Mouse (Mus musculus): Measurements from ENCODE around the gene Klf2.

The Klf2 gene

DNA sequence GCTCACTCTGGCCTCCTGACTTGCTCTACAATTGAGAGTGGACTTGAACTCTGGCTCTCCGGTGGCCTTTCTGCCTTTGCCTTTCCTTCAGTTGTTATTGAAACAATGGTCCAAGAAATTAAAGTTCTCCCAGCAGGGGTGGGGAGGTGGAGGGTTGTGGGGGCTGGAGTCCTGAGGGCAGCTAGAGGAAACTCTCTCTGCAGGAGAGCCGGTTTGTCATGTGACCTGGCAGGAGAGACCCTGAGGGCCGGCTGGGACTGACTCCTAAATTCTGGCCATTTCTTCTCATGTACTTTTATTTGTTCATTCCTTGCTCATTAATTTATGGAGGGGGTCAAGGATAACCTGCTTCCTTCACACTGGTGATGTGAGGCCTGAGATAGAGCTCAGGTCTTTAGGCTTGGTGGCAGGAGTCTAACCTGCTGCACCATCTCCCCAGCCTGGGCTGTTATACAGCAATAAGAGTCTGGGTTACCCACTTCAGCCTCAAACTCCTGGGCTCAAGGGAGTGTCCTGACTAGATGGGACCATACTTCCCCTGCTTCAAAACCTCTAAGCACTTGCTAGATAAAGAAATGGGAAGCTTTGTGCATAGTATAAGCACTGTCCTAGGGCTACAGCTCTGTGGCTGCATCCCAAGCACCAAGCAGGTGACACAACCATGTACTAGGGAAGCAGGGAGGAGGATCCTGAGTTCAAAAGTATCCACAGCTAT is 14.8 kb downstream of the Klf2 start:
- DNase-seq (ENCODE audit: low spot score in 2 of 2): no peak

DNA sequence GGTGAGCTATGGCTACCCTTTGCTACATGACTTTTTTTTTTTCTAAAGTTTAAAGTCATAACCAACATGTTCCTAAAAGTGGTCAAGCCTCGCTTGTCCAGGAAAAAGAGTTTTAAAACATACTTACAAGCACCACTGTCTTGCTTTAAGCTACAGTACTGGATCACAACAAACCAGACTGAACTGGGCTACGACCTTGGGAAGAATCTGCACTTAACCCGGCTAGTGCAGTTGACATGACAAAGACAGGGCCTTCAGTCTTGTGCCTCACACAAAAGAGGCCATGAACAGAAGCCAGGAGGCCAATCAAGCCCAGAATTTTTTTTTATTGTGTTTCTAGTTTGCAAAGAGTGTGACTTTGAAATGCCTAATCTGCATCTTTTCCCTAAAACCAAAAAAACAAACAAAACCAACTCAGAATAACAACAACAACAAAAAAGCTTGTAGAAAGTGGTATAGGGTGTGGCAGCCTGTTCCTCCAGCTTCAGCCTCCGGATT is 15.4 kb downstream of the Klf2 start:
- no peak for DNase-seq (ENCODE audit: low spot score in 2 of 2)

DNA sequence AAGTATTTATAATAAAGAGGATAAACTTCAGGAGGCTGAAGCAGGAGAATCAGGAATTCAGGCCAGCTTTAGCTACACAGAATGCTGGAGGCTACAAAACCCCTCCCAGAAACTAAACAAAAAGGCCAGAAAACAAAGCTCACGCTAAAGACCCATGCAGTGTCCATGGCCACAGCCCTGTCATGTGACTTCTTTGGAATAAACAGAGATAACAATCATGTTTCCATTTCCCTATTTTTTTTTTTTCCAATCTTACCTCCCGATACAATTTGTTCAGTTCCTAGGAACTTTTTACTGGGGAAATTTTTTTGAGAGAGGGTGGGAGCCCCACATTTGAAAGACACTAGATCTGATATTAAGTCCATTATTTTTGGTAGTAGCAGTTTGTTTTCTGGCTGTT is 17.4 kb downstream of the Klf2 start:
- DNase-seq (ENCODE audit: low spot score in 2 of 2): no peak

DNA sequence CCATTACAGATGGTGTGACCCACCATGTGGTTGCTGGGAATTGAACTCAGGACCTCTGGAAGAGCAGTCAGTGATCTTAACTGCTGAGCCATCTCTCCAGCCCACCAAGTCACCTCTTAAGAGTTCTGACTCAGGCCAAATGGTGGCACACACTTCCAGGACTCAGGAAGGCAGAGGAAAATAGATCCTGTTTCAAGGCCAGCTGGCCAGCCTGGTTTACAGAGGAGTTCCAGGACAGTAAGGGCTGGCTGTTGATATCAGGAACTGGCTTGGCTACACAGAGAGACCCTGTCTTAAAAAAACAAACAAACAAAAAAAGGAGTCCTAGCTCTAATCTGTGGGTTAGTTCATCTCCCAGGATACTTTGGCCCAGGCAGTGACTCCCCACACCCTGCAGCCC is 18.2 kb downstream of the Klf2 start:
- DNase-seq (ENCODE audit: low spot score in 2 of 2): no peak

DNA sequence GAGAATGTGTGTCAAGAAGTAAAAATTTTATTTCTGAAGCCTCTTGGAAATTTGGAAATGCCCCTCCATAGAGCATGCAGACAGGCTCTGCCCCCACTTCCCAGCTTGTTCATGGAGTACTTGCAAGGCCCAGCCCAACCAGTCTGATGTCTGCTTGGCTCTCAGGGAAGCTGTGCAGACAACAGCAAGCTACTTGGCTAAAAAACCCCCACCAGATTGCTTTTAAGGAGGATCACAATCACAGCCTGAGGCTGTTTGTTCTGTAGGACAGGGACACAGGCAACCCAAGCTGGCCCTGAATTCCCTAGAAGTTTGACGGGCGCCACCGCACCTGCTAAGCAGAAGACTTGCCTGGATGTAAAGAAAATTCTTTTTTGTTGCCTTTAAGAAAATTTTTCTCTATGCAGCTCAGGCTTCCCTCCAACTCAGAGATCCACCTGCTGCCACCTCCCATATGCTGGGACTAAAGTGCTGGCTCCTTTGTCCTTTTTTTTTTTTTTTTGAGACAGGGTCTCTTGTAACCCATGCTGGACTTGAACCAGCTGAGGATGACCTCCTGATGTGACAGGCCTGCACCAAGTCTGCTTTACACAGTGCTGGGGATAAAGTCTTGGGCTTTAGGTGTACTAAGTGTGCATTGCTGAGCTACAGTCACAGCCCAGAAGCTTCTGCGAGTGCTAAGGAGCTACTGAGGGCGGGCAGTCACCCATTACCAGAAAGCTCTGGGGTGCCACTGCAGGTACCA is 23.9 kb downstream of the Klf2 start:
- DNase-seq (ENCODE audit: low spot score in 2 of 2): no peak

DNA sequence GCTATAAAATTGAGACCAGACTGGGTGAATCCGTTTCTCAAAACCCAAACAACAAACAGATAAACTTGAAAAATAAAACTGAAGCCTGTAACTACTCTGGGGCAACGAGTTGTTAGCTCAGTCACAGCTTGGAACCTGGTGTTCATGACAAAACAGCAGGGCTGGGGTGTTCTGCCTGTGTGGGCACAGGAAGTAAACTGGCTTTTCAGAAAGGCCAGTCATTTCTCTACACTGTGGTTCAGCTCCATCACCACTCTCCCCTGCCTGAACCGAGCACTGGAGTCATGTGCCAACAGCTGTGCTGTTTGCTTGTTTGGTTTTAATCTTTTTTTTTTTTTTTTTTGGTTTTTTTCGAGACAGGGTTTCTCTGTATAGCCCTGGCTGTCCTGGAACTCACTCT is 24.9 kb downstream of the Klf2 start:
- DNase-seq (ENCODE audit: low spot score in 2 of 2): no peak

DNA sequence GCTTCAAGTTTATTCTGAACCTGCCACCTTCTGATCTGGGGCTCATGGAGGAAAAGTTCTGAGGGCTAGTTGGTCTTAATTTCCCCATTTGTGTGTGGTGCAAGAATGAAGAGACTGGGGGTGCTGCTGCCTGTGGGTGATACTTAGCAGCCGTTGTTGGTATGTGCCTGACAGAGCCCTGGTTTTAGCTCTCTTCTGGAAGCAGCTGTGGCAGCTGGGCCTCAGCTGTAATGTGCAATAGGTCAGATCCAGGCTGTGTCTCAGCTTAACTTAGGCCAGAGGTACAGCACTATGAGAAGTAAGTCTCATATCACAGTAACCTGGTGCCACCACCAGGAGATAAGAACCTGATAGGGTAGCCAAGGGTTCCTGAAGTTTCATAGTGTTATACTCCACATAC is 28.7 kb downstream of the Klf2 start:
- no peak for DNase-seq (ENCODE audit: low spot score in 2 of 2)

DNA sequence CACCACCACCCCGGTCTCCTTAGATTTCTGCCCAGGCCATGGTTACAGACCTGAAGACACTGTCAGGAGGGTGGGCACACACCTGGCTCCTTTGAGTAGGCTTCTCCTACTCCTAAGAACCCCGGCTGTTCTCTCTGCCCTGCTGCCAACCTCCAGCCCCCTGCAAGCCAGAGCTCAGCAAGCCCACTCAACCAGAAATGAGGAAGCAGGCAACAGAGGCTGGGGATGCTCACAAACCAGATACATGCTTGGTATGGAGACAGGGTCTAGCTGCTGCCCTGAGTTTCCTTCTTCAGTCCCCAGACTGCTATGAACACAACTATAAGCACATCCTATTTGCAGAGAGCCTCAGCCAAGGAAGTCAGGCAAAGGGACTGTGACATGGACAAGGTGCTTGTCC is 29.3 kb downstream of the Klf2 start:
- no peak for DNase-seq (ENCODE audit: low spot score in 2 of 2)

DNA sequence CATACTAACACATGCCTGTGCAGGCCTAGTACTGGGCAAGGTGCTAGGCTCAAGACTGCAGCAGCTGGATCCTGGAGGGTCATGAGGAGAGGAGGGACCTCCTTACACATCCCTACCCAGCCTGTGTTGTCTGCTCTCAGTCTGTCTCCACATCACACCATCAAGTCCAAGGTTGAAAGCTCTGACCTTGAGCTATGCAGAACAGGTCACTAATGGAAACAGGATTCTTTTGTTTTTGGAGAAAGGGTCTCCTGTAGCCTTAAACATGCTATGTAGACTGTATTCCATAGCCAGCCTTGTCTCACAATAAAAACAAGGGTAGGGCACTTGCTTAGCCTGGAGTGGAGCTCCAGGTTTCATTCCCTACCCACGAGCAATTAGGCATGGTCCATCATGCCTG is 30.1 kb downstream of the Klf2 start:
- DNase-seq (ENCODE audit: low spot score in 2 of 2): no peak

DNA sequence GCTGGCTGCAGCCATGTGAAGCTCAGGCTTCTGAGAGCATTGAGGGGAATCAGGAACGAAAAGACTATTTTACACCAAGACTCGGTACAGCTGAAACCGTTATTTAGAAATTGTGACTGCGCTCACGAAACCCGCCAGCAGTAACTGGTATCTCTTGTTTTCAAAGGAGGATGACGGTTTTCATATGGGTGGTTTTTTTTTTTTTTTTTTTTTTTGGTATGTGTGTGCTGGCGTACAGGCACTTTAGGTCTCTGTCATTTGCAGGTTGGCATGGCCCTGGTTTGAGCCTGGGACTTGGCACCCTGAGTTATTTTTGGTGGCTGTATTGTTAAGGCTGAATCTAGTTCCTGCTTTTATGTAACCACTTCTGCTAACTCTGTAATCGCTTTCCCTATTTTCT is 31.0 kb downstream of the Klf2 start:
- DNase-seq (ENCODE audit: low spot score in 2 of 2): no peak

DNA sequence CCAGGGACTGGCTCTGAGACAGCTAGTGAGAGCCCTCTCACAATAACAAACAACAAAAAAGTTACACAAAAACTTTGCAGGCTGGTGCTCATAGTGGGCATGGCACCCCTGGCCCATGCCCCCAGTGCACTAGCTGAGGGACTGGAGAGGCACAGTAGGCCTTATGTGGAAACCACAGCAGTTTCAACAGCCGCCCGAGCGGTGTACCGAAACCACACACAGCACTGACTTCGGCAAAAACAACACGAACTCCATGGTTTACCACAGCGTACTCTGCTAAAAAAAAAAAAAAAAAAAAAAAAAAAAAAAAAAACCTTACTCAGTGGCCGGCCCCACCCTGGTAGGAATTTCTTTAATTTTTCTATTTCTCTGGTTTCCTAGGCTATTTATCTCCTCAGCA is 31.9 kb downstream of the Klf2 start:
- no peak for DNase-seq (ENCODE audit: low spot score in 2 of 2)

DNA sequence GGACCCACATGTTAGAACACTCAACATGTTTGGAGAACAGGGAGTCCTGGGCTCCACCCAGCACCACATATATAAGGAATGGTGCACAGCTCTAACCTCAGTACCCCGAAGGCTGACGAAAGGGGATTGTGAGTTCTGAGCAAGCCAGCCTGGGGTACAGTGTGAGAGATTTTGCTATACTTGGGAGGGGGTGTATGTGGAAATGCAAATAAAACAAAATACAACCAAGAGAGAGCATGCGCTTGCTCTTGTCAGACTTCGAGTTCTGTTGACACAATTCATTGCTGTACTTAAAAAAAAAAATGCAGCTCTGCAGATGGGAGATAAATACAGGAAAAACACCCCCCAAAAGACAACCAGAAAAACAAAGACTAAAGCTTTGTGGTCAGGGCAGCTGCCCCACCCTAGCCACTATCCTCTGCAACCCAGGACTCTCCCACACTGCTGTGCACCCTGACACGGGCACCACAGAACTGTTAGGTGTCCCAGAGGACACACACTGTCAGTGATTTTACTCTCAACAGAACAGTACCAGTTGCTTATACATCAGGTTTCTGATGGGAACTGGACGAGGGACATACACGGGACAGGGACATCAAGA is 32.7 kb downstream of the Klf2 start:
- DNase-seq (ENCODE audit: low spot score in 2 of 2): no peak

DNA sequence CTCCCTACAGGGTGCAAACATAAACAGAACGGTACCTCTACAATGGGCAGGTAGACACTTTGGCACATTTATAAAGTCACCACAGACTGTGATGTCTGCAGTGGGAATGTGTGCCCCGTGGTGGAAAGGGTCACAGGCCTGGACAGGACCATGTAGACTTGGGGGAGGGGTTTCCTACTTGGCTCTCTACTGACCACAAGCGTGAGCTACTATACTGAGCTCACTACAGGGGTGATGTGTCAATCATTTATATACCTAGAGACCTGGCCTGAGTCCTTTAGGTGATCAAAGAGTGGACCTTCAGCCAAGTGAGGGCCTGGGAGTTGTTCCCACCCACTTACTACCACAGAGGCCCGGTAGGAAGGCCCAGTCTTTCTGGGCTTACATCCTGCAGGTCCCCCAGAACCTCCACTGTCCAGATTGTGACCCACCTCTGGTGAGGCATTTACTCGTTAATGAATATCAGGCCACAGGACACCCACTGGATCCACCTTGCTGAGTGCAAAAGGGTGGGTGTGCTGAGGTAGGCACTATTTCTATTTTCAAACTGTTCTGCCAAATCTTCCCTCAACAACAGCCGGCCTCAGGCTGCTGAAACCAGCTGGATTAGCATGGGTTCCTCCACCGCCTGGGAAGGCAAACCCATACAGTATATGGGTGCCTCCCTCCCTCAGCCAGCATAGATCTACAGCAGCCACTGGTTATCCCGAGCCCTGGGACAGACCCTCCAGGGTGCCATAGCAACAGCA is 34.3 kb downstream of the Klf2 start:
- no peak for DNase-seq (ENCODE audit: low spot score in 2 of 2)

DNA sequence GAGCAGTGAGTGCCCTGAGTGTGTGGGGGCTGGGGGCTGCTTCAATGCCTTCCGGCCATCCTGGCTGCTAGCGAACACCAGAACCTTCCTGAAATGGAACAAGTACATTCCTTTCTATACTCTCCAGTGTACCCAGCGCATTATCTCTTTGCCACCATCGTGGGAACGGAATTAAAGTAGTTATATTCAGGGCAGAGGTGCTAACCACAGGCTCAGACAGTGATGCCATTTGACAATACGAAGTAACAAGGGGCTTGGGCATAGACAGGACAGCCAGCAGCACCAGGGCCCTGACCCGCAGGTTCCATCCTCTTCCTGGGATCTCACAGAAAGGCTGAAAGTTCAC is 34.8 kb downstream of the Klf2 start:
- DNase-seq (ENCODE audit: low spot score in 2 of 2): no peak

DNA sequence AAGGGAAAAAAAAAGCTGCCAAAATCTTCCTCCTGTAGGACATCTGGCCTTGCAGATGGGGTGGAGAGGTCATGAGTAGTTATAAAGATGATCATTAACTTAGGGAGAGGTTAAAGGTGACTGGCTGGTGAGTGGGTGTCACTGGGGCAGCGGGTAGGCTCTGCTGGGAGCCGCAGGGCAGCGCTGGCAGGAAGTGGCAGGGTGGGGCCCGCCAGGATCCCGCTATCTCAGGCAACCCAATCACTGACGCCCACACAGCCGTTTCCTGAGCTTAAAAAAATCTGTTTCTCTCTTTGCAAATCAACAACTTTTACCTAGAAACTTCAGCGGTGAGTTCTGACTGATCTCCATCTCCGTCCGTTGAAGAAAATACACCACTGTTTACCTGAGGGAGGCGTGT is 35.4 kb downstream of the Klf2 start:
- no peak for DNase-seq (ENCODE audit: low spot score in 2 of 2)

DNA sequence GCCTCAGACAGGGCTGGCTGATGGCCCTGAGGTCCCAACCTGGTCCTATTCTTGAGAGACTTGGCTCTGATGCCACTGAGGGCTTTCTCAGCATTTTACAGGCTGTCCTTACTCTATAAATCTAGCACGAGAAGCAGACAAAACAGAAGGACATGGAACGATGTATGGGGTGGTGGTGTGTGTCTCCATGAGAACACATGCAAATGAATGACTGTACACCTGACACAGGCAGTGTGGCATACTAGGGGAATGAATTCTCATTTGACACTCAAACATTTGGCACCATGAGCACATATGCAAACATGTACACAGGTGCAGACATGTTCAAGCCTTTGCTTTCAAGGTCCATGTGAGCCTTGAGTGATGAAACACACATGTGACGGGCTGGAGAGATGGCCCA is 37.8 kb downstream of the Klf2 start:
- no peak for DNase-seq (ENCODE audit: low spot score in 2 of 2)

DNA sequence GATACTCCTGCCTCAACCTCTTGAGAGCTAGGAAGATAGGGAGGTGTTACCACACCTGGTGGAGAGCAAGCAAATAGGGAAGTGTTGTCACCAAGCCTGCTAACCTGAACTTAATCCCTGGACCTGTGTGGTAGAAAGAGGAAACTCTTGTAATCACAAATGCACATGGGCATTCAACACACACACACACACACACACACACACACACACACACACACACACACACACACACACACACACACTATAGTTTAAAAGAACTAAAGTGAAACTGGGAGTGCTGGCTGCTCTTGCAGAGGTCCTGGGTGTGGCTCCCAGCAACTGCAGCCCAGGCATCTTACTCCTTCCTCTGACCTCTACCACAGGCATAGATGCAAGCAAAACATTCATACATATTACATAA is 41.3 kb downstream of the Klf2 start:
- DNase-seq (ENCODE audit: low spot score in 2 of 2): no peak

DNA sequence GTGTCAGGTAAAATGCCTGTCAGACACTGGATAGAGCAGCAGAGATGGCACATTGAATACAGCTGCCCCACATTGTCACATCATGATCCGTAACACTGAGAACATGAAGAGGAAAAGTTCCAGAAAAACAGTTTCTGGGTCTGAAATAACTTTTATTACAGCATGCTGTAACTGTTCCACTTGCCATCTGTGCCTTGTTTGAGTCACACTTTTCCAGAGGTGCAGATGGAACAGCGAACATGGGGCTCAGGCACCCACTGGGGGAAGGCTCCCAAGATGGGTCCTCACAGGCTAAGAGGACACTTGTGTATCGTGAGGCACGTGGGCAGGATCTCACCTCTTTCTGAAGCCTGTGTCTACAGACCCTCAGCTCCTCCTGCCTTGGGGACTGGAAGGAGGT is 43.9 kb downstream of the Klf2 start:
- no peak for DNase-seq (ENCODE audit: low spot score in 2 of 2)

DNA sequence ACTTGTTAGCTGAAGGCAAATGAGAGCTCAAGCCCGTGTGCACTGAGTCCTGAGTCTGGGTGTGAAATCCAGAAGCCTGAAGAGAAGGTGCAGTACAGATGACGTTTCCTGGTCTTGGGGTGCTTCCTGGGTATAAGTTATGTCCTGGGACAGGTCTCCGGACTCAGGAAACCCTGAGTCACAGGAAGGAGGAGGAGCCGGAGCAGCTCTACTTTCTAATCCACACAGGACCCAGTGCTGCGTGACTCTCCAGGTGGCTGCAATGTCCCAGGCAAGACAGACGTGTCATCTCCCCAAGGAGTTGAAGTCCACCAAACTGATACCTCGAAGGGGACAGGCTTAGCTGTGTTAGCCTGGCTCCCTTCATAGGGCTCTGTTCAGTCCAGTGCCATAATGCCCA is 44.6 kb downstream of the Klf2 start:
- no peak for DNase-seq (ENCODE audit: low spot score in 2 of 2)

DNA sequence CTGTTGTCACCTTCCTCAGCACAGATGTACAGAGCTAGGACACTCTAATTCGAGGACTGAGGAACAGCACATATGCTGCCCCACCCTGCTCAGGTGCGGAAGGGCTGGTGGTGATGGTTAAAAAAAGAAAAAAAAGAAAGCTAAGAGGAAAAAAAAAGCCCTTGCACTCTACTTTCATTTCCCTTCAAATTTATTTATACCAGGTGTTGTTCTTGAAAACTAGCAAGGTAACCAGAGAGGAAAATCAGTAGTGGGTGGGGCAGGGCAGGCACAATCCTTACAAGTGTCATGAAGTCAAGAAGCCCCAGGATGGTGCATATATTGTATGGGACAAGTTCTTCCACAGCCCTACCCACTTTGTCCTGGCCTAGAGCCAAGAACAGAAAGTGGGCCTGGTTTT is 46.2 kb downstream of the Klf2 start:
- DNase-seq (ENCODE audit: low spot score in 2 of 2): no peak

DNA sequence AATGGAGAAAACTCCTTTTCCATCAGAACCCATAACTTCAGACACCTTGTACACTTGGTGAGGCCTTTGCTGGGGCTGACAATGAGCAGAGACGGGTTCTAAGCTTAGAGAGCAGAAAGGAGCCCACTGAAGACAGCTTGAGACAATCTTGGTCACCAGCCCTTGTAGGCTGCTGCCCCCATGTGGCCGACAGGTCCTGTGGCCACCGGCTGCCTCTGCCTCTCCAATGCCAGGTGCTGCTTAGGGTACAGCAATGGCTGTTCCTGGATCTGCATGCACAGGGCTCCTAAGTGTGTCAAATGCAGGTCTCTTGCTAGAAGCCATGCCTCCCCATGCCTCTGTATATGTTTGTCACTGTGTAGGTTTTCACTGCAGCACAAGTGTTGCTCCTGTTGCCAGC is 47.0 kb downstream of the Klf2 start:
- peak; percentile 49 to 67 for DNase-seq (ENCODE audit: low spot score in 2 of 2)

DNA sequence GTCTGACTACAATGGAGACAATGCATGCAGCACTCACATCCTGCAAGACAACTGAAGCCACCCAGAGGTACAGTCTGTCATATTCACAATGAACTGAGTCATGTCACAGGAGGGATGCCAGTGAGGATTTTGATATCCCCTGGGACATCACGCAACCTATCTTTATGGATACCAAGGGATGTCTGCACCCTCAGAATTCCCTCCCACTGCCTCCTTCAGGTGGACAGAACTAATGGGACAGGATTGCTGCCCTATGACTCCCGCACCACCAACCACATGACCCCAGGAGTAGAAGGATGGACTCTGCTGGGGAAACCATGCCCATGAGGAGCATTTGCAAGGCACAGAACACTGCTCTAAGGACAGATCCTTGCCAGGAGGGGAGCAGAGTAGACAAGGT is 47.6 kb downstream of the Klf2 start:
- no peak for DNase-seq (ENCODE audit: low spot score in 2 of 2)

Data from cerebellum, postnatal 4 days (tissue).